Mouse (Mus musculus) adrenal gland, adult 8-10 months (tissue): ENCODE measurements around the gene Ankrd60. TPM values are rescaled to one million over a fixed set of nuclear protein-coding genes. Genes with fewer than 3 reads are reported as not detected.

Source experiments
- DNase-seq: peaks from one replicate; pipeline ENCODE4 v3.0.0; 2022
- total RNA-seq, 4 experiments: library from RNA; stranded (reverse); gene quantifications; 2 replicates each; pipeline ENCODE4 v1.2.4; 2022

Gene Ankrd60
- total RNA-seq = not detected

DNA sequence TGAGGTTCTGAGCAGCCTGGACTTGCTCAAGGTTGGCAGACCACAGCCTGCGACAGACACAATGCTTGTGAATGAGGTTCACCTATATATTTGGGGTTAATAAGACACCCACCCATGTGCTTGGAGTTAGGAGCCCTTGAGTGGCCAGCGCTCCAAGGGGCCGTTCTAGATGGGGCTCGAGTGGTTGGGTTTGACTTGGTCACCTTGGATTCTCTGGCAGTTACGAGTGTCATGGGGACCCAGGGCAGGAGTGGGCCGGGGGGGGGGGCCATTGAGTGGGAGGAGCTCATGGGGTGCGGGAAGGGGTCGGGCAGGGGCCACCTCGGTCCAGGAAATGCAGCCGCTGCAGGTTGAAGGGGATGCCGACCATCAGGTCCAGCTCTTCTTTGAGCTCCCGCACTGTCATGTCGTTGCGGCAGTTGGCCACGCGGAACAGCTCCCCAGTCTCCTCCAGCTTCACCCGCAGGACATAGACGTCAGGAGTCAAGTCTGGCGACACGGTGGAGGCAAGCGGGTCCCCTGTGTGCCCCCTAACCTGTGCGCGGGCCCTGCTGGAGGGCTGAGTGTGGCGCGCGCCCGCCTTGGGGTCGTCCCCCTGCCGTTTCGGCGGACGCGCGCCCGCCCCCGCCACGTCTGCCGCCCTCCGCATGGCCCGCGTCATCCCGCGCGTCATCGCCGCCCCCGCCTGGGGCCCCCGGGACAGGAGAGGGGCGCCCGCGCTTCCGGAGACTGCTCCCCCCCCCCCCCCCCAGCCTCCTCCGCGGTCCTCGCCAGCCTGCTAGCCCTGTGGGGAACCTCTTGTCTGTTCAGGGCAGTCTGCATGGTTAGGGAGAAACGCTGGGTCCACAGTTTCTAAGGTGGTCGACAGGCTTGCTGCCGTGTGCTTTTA is at the start of gene Ankrd60:
Gene Ankrd60, minus strand, starts transcription at position 697 of the 889 bp plus-strand sequence.
- no peak for DNase-seq

DNA sequence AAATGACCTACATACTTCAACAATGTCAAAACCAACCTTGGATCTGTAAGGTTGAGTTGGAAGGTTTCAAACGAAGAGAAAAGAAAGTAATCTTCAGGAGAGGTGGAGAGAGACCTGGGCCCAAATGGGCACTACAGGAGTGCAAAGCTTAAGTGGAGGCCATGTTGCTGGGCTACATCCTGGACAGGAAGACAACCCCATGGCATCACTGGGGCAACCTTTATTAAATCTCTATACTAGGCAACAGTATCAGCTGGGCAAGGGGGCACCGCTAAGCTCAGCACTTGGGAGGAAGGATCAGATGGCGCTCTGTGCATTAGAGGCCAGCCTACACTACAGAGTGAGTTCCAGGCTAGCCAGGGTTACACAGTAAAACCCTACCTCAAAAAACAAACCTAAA is 47.6 kb upstream of the Ankrd60 start:
- no peak for DNase-seq

DNA sequence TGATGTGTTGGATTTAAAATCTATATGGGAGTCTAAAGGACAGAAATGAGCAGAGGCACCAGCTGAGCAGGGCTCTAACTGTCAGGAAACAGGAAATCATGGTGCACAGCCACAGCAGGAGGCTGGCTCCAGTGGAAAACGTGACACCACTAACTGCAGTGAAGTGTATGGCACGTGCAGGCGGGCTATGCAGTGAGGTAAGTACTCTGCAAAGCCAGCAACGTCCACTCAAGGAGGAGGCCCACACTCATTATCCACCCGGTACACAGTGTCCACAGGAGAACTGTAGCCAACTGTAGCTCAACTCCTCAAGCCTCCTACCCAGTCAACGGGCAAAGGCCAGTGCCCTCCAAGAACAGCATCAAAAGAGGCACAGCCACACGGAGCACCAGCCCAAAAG is 46.5 kb upstream of the Ankrd60 start:
- DNase-seq = no peak

DNA sequence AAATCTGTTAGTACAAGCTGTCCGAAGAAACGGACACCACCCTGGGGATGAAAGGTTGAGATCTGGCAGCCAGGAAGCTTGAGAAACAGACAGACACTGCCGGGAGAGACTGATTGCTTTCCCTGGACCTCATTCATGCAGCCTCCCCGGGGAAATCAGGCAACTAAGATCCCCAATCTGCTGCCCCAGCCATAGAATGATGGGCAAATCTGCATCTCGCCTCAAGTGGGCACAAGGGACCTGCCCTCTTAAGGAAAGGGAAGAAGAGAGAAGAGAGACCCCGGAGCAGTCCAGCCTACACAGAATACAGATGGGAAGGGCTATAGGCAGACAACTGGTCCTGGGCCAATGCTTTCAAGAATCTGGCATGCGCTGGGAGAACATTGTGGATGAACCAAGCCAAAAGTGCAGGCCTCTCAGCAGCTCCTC is 44.0 kb upstream of the Ankrd60 start:
- DNase-seq = no peak

DNA sequence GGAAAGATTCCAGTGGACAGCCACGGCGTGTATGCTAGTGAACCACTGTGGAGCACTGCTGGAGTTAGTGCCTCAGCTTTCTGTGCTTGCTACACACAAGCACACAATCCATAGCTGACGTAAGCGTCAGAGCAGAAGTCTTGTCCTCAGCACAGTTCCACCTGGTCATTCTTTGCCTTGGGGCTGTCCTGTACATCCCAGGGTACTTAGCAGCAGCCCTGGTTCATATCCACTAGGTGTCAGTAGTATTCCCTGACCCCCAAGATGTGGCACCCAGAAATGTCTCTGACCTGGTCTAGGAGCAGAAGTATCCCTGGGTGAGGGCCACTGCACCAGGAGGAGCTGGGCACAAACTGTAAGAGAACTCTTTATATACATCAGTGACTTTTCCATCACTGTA is 42.5 kb upstream of the Ankrd60 start:
- no peak for DNase-seq

DNA sequence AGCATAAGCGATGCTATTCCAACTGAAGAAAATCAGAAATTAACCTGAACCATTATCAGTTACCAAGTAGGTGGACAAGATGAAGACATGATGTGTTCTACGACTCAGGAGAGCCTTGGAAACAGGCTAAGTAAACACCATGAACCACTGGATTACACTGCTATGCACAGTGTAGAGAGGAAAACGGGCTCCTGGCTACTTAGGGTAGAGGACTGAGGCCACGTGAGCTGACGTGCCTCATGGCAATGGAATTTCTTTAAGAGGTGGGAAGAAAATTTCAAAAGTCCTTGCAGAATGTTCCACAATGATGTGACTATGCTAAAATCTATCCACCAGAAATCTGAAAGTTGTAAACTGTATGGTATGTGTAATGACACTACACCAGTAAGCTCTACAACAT is 41.0 kb upstream of the Ankrd60 start:
- no peak for DNase-seq

DNA sequence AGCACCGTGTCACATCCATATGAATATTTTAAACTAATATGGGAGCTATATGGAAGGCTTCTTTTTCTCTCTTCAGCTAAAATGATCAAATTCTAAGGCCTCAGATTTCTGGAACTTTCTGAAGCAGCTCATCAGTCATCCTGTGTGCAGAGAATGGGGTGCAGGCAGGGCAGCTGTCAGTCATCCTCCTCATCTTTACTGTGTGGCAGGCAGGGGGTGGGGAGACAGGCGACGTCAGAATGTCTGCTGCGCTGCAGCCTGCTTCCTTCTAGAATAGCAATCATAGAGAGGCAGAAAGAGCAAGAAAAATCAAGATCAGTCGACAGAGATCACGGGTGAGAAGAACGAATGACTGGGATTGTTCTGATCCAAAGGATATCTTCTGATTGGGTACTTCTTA is 38.0 kb upstream of the Ankrd60 start:
- DNase-seq = no peak

DNA sequence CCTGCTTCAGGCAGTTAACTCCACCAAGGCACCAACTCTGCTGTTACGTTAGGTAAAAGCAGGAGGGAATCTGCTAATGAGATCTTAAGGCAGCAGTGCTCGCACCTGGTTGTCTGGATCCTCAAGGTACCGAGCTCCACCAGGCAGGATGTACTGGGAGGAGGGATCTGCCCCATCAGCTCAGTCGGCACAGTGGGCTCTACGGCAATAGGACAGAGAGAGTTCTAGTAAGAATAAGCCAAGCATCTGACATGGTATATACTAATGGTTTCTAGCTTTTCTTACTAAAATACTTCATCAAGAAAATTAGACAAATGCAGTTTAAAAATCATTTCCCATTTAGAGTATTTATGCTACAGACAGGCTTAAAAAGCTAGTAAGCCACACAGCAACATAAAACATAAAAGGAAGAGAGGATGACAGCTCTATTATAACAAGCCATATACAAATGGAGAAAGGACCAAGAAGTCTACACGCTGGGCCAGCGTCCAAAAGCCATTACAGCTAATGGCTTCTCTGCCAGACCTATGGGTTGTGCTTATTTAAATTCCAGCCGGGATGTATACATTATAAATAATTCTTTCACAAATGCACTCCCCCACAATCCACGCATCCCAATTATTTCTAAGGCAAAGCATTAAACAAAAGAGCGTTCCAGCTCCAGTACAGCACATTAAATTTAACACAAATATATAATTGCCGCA is 37.4 kb upstream of the Ankrd60 start:
- DNase-seq = no peak

DNA sequence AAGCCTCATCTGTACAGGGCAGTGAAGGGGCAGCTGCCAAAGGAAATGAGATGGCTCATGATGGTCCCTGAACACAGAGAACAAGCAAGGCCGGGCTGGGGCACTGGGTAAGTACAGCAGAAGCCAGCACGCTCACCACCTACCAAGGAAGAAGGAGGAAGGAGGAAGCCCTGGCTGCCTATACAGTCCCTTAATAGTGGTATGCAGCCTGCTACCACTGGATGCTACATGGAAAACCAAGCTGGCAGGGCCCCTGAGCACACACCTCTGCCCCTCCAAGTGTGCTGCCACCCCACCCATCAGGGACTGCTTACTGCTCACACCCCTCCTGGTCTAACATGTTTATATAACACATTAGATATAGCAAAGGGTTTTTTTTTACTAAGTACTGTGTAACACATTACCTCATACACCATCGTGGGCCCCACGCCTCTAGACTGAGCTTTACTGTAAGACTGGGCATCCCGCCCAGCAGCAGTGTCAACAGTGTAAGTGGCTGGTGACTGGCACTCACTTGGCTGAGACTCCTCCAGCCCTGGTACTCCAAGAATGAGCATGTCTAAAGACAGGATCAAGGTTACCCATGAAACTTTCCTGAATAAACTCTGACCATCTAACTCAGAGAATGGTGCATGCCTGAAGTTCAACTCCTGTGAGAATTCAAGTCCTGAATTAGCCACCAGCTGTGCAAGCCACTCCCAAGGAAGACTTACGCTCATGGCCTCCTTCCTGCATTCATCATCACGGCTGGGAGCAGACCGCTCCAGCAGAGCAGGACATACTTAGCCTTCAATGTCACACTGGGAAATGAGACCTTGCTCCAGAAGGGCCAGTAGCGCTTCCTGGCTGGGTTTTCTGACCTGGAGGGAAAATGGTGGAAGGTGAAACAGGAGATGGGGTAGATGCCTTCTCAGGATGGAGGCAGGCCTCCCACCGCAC is 30.1 kb upstream of the Ankrd60 start:
- DNase-seq = peak; percentile 32

DNA sequence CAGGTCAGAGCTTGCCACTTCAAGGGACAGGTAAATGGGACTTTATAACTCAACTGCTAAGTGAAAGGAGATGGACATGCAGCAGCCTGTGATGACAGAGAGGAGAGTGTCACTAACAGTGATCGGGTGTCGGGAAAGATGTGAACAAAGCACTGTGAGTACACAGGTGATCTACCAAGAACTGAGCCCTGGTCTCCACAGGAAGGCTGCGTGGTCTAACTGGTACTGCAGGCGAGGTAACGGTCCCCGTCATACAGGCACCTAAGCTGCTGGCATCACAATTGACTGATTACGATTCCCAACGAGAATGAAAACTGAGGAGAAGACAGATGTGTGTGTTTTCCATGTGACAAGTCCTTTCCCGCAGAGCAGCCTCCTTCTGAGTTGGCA is 28.2 kb upstream of the Ankrd60 start:
- DNase-seq = no peak

DNA sequence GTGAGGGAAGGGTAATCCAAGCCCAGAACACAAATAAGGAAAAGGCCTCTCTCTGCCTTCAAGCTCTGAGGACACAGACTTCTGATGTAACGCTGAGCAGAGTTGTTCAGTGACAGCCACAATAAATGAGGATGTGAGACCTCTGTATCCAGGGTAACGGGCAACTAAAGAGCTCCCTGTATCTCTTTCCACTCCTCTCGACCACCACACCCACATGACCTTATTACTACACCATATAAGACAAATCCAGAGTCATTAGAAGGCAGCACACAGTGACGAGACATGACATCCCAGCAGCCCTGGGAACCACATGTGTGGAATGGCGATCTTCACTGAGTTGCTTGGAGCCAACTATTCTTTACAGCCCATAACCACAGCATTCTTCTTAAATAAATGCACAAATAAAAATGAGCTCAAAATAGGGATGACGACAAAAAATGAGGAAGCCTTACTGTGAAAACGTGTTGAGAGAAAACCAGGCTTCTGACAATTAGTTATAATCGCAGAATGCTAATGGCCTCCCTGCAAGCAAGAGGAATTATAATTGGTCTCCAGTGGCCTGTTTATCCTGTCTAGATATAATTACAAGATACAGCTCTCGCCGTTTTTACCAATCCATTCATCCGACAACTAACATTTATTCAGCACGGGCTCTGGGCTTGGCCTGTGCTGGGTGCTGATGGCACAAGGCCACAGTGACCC is 27.7 kb upstream of the Ankrd60 start:
- no peak for DNase-seq

DNA sequence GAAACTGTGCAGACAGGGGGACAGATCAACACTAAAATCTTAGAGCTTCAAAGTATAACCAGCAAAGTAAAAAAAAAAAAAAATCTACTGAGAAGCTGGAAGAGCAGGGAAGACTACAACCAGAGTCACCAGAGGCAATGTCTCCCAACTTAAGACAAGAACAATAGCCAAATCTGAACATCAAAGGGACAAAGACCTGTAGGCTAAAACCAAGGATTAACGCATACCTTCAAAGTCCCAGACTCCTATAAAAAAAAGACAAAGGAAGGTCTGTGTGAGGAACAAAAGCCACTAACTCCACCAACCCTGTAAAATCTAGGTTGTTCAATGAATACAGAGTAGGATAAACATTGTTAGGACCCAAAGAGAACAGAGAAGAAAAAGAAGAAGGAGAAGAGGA is 23.7 kb upstream of the Ankrd60 start:
- no peak for DNase-seq

DNA sequence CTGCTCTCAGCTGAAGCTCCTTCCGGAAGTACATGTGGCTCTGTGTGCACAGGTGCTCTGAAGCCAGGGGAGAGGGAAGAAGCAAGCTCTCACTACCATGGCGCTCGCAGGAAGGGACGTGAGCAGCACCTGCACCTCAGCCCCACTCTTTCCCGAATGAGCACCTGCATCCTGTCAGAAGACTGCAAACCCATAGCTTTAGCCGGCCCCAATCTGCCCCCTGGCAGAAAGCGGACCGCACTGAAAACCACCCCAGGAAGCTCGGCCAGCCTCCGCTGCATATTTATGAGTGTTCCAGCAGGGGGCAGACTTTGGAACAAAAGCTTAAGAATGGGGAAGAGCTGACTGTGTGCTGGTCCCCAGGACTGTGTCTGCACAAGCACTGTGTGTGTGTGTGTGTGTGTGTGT is 17.2 kb upstream of the Ankrd60 start:
- no peak for DNase-seq

DNA sequence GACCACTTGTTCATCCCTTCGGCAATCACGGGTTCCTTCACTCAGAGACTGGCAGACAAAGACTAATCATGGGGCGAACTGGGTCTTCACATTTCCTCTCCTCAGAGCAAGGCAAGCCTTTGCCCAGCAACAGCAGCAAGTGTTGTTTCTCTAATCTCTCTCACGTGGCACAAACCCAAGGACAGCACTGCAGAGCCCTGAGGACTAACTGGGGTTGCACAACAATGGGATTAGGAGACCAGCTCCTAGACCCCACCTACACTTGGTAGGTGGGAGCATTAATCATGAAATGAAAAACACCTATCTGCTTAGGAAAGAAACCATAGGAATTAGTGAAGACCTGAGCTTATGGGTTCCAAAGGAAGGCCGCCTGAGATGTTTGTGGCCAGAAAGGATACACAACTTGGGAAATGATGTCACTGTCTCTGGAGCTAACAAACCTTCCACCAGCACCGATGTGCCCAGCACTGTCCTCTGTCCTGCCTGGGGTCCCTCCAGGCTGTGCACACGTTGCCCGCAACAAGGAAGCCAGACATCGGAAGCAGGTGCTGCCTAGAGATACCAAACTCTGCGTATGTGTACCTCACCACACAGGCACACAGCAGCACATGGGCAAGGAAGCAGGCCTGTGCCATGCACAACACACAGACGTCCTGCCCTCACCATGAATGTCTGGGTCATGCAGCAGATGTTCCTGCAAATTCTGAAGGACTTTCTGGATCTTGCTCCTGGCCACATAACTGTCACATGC is 16.3 kb upstream of the Ankrd60 start:
- peak; percentile 25 for DNase-seq

DNA sequence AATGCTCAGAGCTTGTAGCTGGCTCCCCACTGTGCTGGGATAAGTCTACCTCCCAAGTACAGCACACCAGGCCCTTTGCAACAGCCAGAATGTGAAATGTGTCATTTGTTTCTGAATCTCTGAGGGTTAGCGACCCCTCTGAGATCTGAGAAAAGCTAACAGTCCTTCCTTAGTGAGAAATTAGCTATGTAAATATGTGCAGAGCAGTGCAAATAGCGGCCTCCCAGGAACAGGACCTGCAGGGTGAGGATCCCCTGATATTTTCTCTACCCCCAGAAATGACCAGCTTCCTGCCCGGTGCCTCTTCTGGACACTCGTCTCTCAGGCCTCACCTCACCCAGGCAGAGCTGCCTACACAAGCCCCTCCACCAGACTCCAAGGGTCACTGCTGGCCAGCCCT is 15.7 kb upstream of the Ankrd60 start:
- DNase-seq = no peak

DNA sequence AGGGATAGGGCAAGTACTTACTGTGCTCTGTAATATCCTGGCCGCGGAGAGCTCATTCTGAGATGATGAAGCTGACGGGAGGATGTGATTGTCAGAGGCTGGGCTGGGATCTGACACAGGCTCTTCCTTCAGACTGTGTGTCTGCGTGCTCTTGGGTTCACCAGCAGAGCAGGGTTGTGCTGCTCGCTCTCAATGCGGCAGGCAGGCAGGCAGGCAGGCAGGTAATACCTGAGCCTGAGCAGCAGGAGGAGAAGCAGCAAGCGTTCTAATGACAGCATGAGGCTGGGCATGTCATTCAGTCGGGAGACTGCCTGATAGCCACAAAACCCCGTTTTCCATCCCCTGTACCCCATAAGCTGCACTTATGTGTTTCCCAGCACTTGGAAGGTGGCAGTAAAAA is 14.6 kb upstream of the Ankrd60 start:
- DNase-seq = no peak

DNA sequence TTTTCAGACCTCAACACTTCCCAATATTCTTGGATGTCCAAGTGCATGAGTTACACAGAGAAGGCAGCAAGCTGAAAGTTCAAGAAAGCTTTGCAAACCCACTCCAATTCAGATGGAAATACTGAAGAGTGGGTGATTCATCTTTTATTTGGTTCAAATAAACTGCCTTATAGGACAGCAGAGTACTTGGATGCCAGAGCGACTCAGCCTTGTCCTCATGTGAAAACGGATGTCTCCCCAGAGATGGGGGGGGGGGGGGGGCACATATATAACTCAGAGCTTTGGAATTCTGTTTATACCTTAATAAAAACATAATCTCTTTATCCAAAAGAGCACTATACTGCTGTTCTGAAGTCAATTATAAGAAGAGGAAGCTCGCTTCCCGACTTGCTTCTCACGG is 9.2 kb upstream of the Ankrd60 start:
- no peak for DNase-seq

DNA sequence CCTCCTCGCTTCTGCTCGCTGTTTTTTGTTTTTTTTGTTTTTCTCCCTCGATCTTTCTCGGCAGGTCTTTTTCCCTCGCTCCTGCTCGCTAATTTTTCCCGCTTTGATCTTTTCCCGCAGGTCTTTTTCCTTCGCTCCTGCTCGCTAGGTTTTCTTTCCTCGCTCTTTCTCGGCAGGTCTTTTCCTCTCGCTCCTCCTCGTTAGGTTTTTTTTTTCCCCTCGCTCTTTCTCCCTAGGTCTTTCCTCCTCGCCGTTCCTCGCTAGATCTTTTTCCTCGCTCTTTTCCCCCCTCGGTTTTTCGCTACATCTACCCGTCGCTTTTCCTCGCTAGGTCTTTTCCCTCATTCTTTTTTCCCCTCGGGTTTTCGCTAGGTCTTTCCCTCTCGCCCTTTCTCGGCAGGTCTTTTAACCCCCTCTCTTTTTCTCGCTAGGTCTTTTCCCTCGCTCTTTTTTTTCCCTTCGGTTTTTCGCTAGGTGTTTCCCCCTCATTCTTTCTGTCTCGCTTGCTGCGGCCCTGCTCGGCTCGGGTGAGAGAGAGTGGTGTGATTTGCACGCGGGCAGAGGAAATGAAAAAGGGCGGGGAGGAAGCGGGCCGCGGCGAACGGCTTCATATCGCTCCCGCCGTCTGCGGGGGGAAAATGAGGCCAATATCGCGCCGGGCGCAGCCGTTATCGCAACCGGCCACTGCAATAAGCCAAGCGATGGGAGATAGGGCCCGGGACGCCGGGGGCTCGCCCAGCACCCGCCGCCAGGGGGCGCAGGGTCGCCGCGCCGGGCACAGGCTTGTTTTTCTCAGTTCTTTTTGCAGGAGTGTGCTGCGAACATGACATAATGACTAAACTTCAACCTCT is 8.2 kb upstream of the Ankrd60 start:
- peak; percentile 60 for DNase-seq

DNA sequence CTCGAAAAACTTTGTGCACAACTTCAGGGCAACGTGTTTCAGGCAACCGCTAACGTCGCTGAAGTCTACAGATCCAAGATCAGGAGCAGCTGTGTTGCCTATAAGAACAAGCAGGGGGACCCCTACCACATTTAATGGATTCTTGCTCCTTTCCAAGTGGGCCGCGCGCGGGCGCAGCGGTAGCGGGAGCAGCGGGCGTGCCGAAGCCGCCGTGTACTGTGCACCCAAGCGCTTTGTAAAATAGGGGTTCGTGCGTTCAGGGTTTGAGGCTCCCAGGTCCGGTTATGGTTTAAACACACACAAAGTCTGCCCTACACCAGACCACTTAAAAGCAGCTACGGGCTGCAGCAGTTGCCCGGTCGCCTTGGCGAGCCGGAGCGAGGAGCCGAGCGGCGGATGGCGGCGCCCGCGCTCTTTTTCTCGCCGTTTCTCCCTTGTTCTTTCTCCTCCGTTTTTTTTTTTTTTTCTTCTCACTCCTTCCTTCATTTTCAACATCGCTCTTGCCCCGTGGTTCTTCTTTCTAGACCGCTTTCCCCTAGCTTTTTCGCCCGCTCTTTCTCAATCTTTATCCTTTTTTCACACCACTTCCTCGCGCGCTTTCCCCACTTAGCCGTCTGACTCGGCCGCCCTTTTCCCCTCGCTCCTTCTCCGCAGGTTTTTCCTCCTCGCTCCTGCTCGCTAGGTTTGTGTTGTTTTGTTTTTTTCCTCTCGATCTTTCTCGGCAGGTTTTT is 7.4 kb upstream of the Ankrd60 start:
- DNase-seq = no peak

DNA sequence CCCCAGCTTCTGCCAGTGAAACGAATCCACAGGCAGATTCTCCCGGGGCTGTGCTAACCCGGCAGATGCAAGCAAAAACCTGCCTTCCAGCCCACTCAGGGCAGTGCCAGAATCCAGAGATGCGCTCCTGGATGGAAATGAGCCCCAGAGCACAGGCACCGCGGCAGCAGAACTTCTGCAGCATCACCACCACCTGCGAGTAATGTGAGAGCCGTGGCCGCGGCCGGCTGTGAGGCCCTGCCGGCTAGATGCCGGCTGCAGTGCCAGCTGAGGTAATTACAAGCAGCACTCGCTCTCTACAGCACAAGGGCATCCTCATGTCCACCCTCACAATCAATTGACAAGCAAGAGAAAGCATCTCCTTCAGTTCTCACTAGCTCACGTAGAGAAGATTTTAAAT is 6.2 kb upstream of the Ankrd60 start:
- no peak for DNase-seq
